Mouse (Mus musculus) macrophage (primary cell): ENCODE data around the gene Bfsp1. TPM values are rescaled to one million over a fixed set of nuclear protein-coding genes. Genes with fewer than 3 reads are reported as not detected.

ENCODE experiments used
- H3K27ac ChIP-seq: fragments of 350-480 bp; formaldehyde crosslinking; 2 replicates; pipeline ENCODE4 v1.9.0; 2021
- H3K36me3 ChIP-seq: fragments of 350-480 bp; formaldehyde crosslinking; 2 replicates; pipeline ENCODE4 v1.9.0; 2021; ENCODE audit errors: inconsistent target
- H3K4me3 ChIP-seq: fragments of 350-480 bp; formaldehyde crosslinking; 2 replicates; pipeline ENCODE4 v1.9.0; 2021; ENCODE audit errors: inconsistent target
- H3K79me2 ChIP-seq: fragments of 350-480 bp; formaldehyde crosslinking; 2 replicates; pipeline ENCODE4 v1.9.0; 2021; ENCODE audit errors: inconsistent target
- WGBS: methylation state at CpG from one replicate; pipeline ENCODE4 v1.1.7; 2026; ENCODE audit warnings: inconsistent platforms; ENCODE audit not compliant: missing documents; 5-methylcytosine and 5-hydroxymethylcytosine counted together
- polyA plus RNA-seq: library from polyadenylated mRNA; stranded (reverse); fragments of 250-400 nt; gene quantifications from 3 replicates; pipeline ENCODE4 v1.2.4, GENCODE M21; 2018; ENCODE audit warnings: inconsistent platforms

Gene Bfsp1
- polyA plus RNA-seq, 1 experiment from 2014 or later, result 0.10 TPM

GRCm38 (mm10) chr2:143876929-143877632, 14.1 kb upstream of the Bfsp1 start:
- Histone ChIP-seq H3K4me3 (no peak overlapping the region), H3K79me2 (no peaks in the 10 kb centered on the region), H3K27ac (no peak overlapping the region), H3K36me3 (no peaks in the 10 kb centered on the region)
- 78% methylated on average over 4 of the region's 4 CpGs for WGBS

- no peak overlapping the region for H3K4me3 ChIP-seq
- H3K36me3 ChIP-seq, result no peaks in the 10 kb centered on the region
- H3K27ac ChIP-seq, result no peak overlapping the region
- H3K79me2 ChIP-seq, result no peaks in the 10 kb centered on the region
- WGBS, result 22% methylated on average over 1 of the region's 1 CpGs
Measured at GRCm38 (mm10) chr2:143876026-143876425, 13.1 kb upstream of the Bfsp1 start.

GRCm38 (mm10) chr2:143870936-143871688, 8.1 kb upstream of the Bfsp1 start:
- H3K36me3 ChIP-seq, result no peaks in the 10 kb centered on the region
- H3K27ac ChIP-seq, result no peak overlapping the region
- no peak overlapping the region for H3K4me3 ChIP-seq
- H3K79me2 ChIP-seq, result no peaks in the 10 kb centered on the region
- 90% methylated on average over 10 of the region's 10 CpGs for WGBS

- 3% methylated on average over 6 of the region's 6 CpGs for whole genome bisulfite sequencing
- no peaks in the 10 kb centered on the region for H3K36me3 ChIP-seq
- H3K27ac ChIP-seq, result no peak overlapping the region
- H3K79me2 ChIP-seq, result no peaks in the 10 kb centered on the region
- no peak overlapping the region for H3K4me3 ChIP-seq
Measured at GRCm38 (mm10) chr2:143867326-143867725, 4.4 kb upstream of the Bfsp1 start.

GRCm38 (mm10) chr2:143864600-143864999, 1.6 kb upstream of the Bfsp1 start:
- no peak overlapping the region for H3K27ac ChIP-seq
- no peaks in the 10 kb centered on the region for H3K36me3 ChIP-seq
- H3K79me2 ChIP-seq, result no peaks in the 10 kb centered on the region
- H3K4me3 ChIP-seq, result no peak overlapping the region
- WGBS, result 82% methylated on average over 8 of the region's 8 CpGs

GRCm38 (mm10) chr2:143859166-143859565, 3.8 kb downstream of the Bfsp1 start:
- H3K36me3 ChIP-seq, result no peaks in the 10 kb centered on the region
- H3K4me3 ChIP-seq, result no peak overlapping the region
- H3K27ac ChIP-seq, result no peak overlapping the region
- WGBS, result 94% methylated on average over 2 of the region's 2 CpGs
- H3K79me2 ChIP-seq, result no peaks in the 10 kb centered on the region

GRCm38 (mm10) chr2:143853447-143853846, 9.5 kb downstream of the Bfsp1 start:
- Histone ChIP-seq H3K4me3 (no peak overlapping the region), H3K79me2 (no peaks in the 10 kb centered on the region), H3K27ac (no peak overlapping the region), H3K36me3 (no peaks in the 10 kb centered on the region)
- 75% methylated on average over 4 of the region's 4 CpGs for WGBS

GRCm38 (mm10) chr2:143852295-143853275, 10.4 kb downstream of the Bfsp1 start:
- H3K27ac ChIP-seq, result no peak overlapping the region
- 72% methylated on average over 18 of the region's 18 CpGs for WGBS

GRCm38 (mm10) chr2:143851354-143852221, 11.4 kb downstream of the Bfsp1 start:
- WGBS, result 75% methylated on average over 12 of the region's 12 CpGs
- Histone ChIP-seq H3K36me3 (no peaks in the 10 kb centered on the region), H3K27ac (no peak overlapping the region), H3K4me3 (no peak overlapping the region), H3K79me2 (no peaks in the 10 kb centered on the region)

More at GRCm38 (mm10) chr2:143852295-143853275, 10.4 kb downstream of the Bfsp1 start:
- Histone ChIP-seq H3K36me3 (no peaks in the 10 kb centered on the region), H3K4me3 (no peak overlapping the region), H3K79me2 (no peaks in the 10 kb centered on the region)

- H3K4me3 ChIP-seq, result no peak overlapping the region
- no peak overlapping the region for H3K27ac ChIP-seq
- H3K79me2 ChIP-seq, result no peaks in the 10 kb centered on the region
- H3K36me3 ChIP-seq, result no peaks in the 10 kb centered on the region
- WGBS, result 60% methylated on average over 3 of the region's 3 CpGs
Measured at GRCm38 (mm10) chr2:143847291-143847690, 15.7 kb downstream of the Bfsp1 start.

- H3K36me3 ChIP-seq, result no peaks in the 10 kb centered on the region
- H3K4me3 ChIP-seq, result no peak overlapping the region
- H3K79me2 ChIP-seq, result no peaks in the 10 kb centered on the region
- 36% methylated on average over 4 of the region's 4 CpGs for WGBS
- no peak overlapping the region for H3K27ac ChIP-seq
Measured at GRCm38 (mm10) chr2:143846799-143847198, 16.2 kb downstream of the Bfsp1 start.

- Histone ChIP-seq H3K36me3 (no peaks in the 10 kb centered on the region), H3K79me2 (no peaks in the 10 kb centered on the region), H3K27ac (no peak overlapping the region), H3K4me3 (no peak overlapping the region)
- WGBS, result 50% methylated on average over 5 of the region's 5 CpGs
Measured at GRCm38 (mm10) chr2:143844779-143845178, 18.2 kb downstream of the Bfsp1 start.

GRCm38 (mm10) chr2:143841536-143841935, 21.4 kb downstream of the Bfsp1 start:
- 81% methylated on average over 7 of the region's 7 CpGs for WGBS
- Histone ChIP-seq H3K79me2 (no peaks in the 10 kb centered on the region), H3K36me3 (no peaks in the 10 kb centered on the region), H3K27ac (no peak overlapping the region), H3K4me3 (no peak overlapping the region)

GRCm38 (mm10) chr2:143840895-143841294, 22.1 kb downstream of the Bfsp1 start:
- Histone ChIP-seq H3K79me2 (no peaks in the 10 kb centered on the region), H3K4me3 (no peak overlapping the region), H3K27ac (no peak overlapping the region), H3K36me3 (no peaks in the 10 kb centered on the region)
- 94% methylated on average over 6 of the region's 6 CpGs for WGBS
